Mouse (Mus musculus) liver, embryonic 13.5 days (tissue): Measurements from ENCODE around the gene Ccm2l. TPM values are rescaled to one million over a fixed set of nuclear protein-coding genes. Genes with fewer than 3 reads are reported as not detected.
A peak's percentile ranks its signal among the peaks of the same experiment; 100 is the strongest.

ENCODE experiments used
- ATAC-seq: fragments of 200-750 bp; cut with Nextera tagmentation; 2 replicates; pipeline ENCODE4 v1.8.0; 2017; ENCODE audit warnings: low read depth, mild to moderate bottlenecking, moderate number of reproducible peaks, moderate library complexity
- DNase-seq: peaks from one replicate; pipeline ENCODE4 v3.0.0; 2022
- H3K27ac ChIP-seq: fragments of 300-500 bp; sonication (generic); 2 replicates; pipeline ENCODE4 v1.5.1; 2015; ENCODE audit warnings: moderate library complexity, mild to moderate bottlenecking, inconsistent platforms
- H3K27me3 ChIP-seq: fragments of 300-500 bp; sonication (generic); 2 replicates; pipeline ENCODE4 v1.6.1; 2015; ENCODE audit warnings: mild to moderate bottlenecking, inconsistent platforms
- H3K36me3 ChIP-seq: fragments of 300-500 bp; sonication (generic); 2 replicates; pipeline ENCODE4 v1.6.1; 2015; ENCODE audit warnings: mild to moderate bottlenecking, inconsistent platforms
- H3K4me1 ChIP-seq: fragments of 300-500 bp; sonication (generic); replicated peaks from 2 replicates; pipeline ENCODE4 v1.6.1; 2015; ENCODE audit warnings: inconsistent platforms
- H3K4me2 ChIP-seq: fragments of 300-500 bp; sonication (generic); 2 replicates; pipeline ENCODE4 v1.6.1; 2015; ENCODE audit warnings: inconsistent platforms, mild to moderate bottlenecking, moderate library complexity
- H3K4me3 ChIP-seq: fragments of 300-500 bp; sonication (generic); replicated peaks from 2 replicates; pipeline ENCODE4 v1.5.1; 2015; ENCODE audit warnings: mild to moderate bottlenecking, inconsistent platforms
- H3K9ac ChIP-seq: fragments of 300-500 bp; sonication (generic); 2 replicates; pipeline ENCODE4 v1.6.1; 2015; ENCODE audit warnings: mild to moderate bottlenecking, inconsistent platforms
- H3K9me3 ChIP-seq: fragments of 300-500 bp; sonication (generic); replicated peaks from 2 replicates; pipeline ENCODE4 v1.6.1; 2016; ENCODE audit warnings: inconsistent platforms
- WGBS: fragments of 180-500 bp; shearing (Covaris S2); methylation state at CpG from one replicate; pipeline ENCODE4 v1.1.7; 2015; ENCODE audit not compliant: insufficient replicate concordance; 5-methylcytosine and 5-hydroxymethylcytosine counted together
- polyA plus RNA-seq: library from polyadenylated mRNA; unstranded; fragments of >200 nt; fragmentation: Nextera tagmentation; extraction: Ambion mirVana; gene quantifications from 2 replicates; pipeline ENCODE4 v1.2.1, GENCODE M21; 2015

Ccm2l gene
- polyA plus RNA-seq, 1 experiment from 2014 or later: 0.83 TPM

- Histone ChIP-seq H3K36me3 (no peaks in the 10 kb centered on the region), H3K9ac (no peak overlapping the region), H3K27me3 (peaks cover 73% of the 10 kb centered on the region), H3K27ac (no peak overlapping the region), H3K4me1 (peaks cover 9% of the 10 kb centered on the region), H3K9me3 (no peaks in the 10 kb centered on the region), H3K4me3 (no peak overlapping the region), H3K4me2 (no peak overlapping the region)
- ATAC-seq (no peak), DNase-seq (no peak)
- 60% methylated on average over 5 of the region's 5 CpGs for WGBS
Measured at GRCm38 (mm10) chr2:153033545-153034230, 32.1 kb upstream of the Ccm2l start.

- DNase-seq (no peak), ATAC-seq (no peak)
- no peaks in the 10 kb centered on the region for H3K9me3 ChIP-seq
- no peak overlapping the region for H3K4me2 ChIP-seq
- 0% methylated on average over 2 of the region's 2 CpGs for WGBS
- H3K4me3 ChIP-seq: no peak overlapping the region
- H3K36me3 ChIP-seq: no peaks in the 10 kb centered on the region
- peaks cover 6% of the 10 kb centered on the region for H3K4me1 ChIP-seq
- no peak overlapping the region for H3K27ac ChIP-seq
- peaks cover 43% of the 10 kb centered on the region for H3K27me3 ChIP-seq
- no peak overlapping the region for H3K9ac ChIP-seq
Measured at GRCm38 (mm10) chr2:153036690-153037089, 29.1 kb upstream of the Ccm2l start.

GRCm38 (mm10) chr2:153043886-153044285 lies 21.9 kb upstream of the Ccm2l start:
- ATAC-seq: no peak
- Histone ChIP-seq H3K4me2 (no peak overlapping the region), H3K4me1 (no peaks in the 10 kb centered on the region), H3K36me3 (no peaks in the 10 kb centered on the region), H3K27ac (no peak overlapping the region), H3K9me3 (no peaks in the 10 kb centered on the region), H3K27me3 (no peaks in the 10 kb centered on the region), H3K9ac (no peak overlapping the region), H3K4me3 (no peak overlapping the region)
- DNase-seq: no peak
- 60% methylated on average over 3 of the region's 3 CpGs for WGBS

DNA sequence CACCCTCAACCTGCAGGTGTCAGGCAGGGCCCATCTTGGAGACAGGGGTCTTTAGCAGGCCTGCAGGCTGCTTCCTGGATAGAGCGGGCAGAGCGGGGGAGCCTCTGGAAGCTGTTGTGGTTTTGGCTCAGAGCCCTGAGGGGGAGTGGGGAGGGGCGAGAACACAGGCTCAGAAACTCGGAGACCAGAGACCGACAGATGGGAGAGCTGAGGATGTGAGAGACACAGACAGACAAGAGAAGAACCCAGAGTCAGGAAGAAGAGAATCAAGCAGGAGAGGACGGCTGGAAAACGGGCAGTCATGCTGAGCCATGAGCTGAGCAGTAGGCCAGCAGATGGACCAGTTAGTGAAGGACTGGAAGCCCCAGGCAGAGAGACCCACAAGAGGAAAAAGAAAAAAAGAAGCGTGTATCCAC lies 19.9 kb upstream of the Ccm2l start:
- Histone ChIP-seq H3K4me3 (no peak overlapping the region), H3K27me3 (0 out of 2 replicates have a peak, but pooled peaks cover 2% of the 10 kb centered on the region), H3K4me1 (no peaks in the 10 kb centered on the region), H3K36me3 (no peaks in the 10 kb centered on the region), H3K4me2 (no peak overlapping the region), H3K9ac (no peak overlapping the region), H3K27ac (no peak overlapping the region), H3K9me3 (no peaks in the 10 kb centered on the region)
- ATAC-seq (no peak), DNase-seq (no peak)
- WGBS: 8% methylated on average over 8 of the region's 8 CpGs

DNA sequence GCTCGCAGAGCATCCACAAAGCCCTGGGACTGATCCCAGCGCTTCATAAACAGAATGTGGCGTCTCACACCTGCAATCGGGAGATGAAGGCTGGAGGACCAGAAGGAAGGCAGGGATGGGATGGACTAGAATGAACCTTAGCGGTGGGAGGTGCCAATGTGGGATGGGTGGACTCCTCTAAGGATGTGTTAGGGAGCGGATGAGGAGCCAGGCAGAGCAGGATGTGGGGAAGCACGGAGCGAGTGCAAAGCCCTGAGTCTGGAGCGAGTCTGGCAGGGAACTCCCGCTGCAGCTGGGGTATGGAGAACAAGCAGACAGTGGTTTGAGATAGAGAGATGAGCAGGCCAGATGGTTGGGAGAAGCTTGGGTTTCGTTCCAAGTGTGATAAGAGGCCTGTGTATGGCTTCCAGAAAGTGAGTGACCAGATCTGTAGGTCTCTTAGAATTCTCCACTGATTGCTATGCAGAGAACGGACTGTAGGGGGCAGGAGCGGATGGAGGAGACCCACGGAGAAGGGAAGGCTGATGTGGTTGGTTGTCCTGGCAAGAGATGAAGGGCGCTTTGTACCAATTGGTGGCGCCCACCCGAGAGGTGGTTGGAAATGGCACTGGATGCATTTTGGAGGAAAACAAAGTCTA lies 17.8 kb upstream of the Ccm2l start:
- 38% methylated on average over 17 of the region's 17 CpGs for WGBS
- no peak for ATAC-seq
- peak; percentile 12 for DNase-seq
- Histone ChIP-seq H3K4me3 (no peak overlapping the region), H3K9me3 (no peaks in the 10 kb centered on the region), H3K27me3 (peaks cover 22% of the 10 kb centered on the region), H3K9ac (no peak overlapping the region), H3K4me2 (no peak overlapping the region), H3K4me1 (0 out of 2 replicates have a peak, but pooled peaks cover 3% of the 10 kb centered on the region), H3K27ac (no peak overlapping the region), H3K36me3 (no peaks in the 10 kb centered on the region)

- DNase-seq: no peak
- Histone ChIP-seq H3K9me3 (no peaks in the 10 kb centered on the region), H3K27me3 (peaks cover 35% of the 10 kb centered on the region), H3K27ac (no peak overlapping the region), H3K9ac (no peak overlapping the region), H3K4me1 (0 out of 2 replicates have a peak, but pooled peaks cover 3% of the 10 kb centered on the region), H3K4me2 (no peak overlapping the region), H3K36me3 (no peaks in the 10 kb centered on the region), H3K4me3 (no peak overlapping the region)
- 55% methylated on average over 9 of the region's 9 CpGs for WGBS
- no peak for ATAC-seq
Measured at GRCm38 (mm10) chr2:153049288-153049996, 16.3 kb upstream of the Ccm2l start.

- 65% methylated on average over 4 of the region's 4 CpGs for WGBS
- ATAC-seq: no peak
- peaks cover 38% of the 10 kb centered on the region for H3K27me3 ChIP-seq
Measured at GRCm38 (mm10) chr2:153049997-153050358, 15.8 kb upstream of the Ccm2l start.

GRCm38 (mm10) chr2:153051095-153051494 lies 14.7 kb upstream of the Ccm2l start:
- H3K27me3 ChIP-seq: peaks cover 38% of the 10 kb centered on the region
- no peaks in the 10 kb centered on the region for H3K9me3 ChIP-seq
- DNase-seq (no peak), ATAC-seq (no peak)
- no peak overlapping the region for H3K9ac ChIP-seq
- no peak overlapping the region for H3K4me2 ChIP-seq
- WGBS: 58% methylated on average over 6 of the region's 6 CpGs
- no peaks in the 10 kb centered on the region for H3K36me3 ChIP-seq
- H3K4me3 ChIP-seq: no peak overlapping the region
- 0 out of 2 replicates have a peak, but pooled peaks cover 3% of the 10 kb centered on the region for H3K4me1 ChIP-seq
- H3K27ac ChIP-seq: no peak overlapping the region

More at GRCm38 (mm10) chr2:153049997-153050358, 15.8 kb upstream of the Ccm2l start:
- Histone ChIP-seq H3K9ac (no peak overlapping the region), H3K4me1 (0 out of 2 replicates have a peak, but pooled peaks cover 3% of the 10 kb centered on the region), H3K9me3 (no peaks in the 10 kb centered on the region), H3K4me2 (no peak overlapping the region), H3K4me3 (no peak overlapping the region), H3K27ac (no peak overlapping the region), H3K36me3 (no peaks in the 10 kb centered on the region)
- DNase-seq: no peak

DNA sequence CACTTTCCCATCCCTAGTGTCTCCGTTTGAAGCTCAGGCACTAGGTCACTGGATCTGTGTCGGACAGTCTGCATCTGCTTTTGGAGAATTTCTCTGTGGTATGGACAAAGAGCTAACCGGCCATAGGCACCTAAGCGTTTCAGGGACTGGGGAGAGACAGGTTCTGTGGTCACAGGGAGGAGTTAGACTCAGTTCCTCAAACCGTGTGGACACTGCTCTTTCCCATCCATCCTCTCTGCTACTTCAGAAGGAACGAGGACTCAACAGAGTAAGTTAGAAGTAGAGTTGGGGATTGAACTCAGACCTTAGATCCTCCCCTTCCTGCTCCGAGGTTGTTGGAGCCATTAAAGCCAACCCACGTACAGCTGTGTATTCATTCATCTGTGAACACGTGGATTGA lies 14.2 kb upstream of the Ccm2l start:
- H3K9ac ChIP-seq: no peak overlapping the region
- H3K4me1 ChIP-seq: 0 out of 2 replicates have a peak, but pooled peaks cover 3% of the 10 kb centered on the region
- H3K9me3 ChIP-seq: no peaks in the 10 kb centered on the region
- no peak for DNase-seq
- WGBS: 34% methylated on average over 9 of the region's 9 CpGs
- peaks cover 38% of the 10 kb centered on the region for H3K27me3 ChIP-seq
- H3K4me2 ChIP-seq: no peak overlapping the region
- no peak for ATAC-seq
- no peak overlapping the region for H3K4me3 ChIP-seq
- H3K36me3 ChIP-seq: no peaks in the 10 kb centered on the region
- H3K27ac ChIP-seq: no peak overlapping the region

- Histone ChIP-seq H3K9me3 (no peaks in the 10 kb centered on the region), H3K27me3 (peaks cover 38% of the 10 kb centered on the region), H3K4me3 (no peak overlapping the region), H3K4me2 (no peak overlapping the region), H3K4me1 (0 out of 2 replicates have a peak, but pooled peaks cover 3% of the 10 kb centered on the region), H3K36me3 (no peaks in the 10 kb centered on the region), H3K27ac (no peak overlapping the region), H3K9ac (no peak overlapping the region)
- ATAC-seq: no peak
- DNase-seq: no peak
- WGBS: 6% methylated on average over 30 of the region's 30 CpGs
Measured at GRCm38 (mm10) chr2:153052700-153053351, 12.9 kb upstream of the Ccm2l start.

DNA sequence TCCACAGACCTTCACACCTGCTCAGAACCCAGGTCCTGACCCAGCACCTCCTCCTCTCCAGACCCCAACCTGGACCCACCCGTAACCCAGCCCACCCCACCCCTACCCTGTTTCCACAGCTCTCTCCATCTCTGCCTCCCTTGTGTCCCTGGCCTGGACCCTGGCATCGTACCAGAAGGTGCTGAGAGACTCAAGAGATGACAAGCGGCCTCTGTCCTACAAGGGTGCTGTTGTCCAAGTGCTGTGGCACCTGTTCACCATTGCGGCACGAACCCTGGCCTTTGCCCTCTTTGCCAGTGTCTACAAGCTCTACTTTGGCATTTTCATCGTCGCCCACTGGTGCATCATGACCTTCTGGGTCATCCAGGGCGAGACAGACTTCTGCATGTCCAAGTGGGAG lies 11.9 kb upstream of the Ccm2l start:
- 69% methylated on average over 8 of the region's 8 CpGs for WGBS
- peaks cover 38% of the 10 kb centered on the region for H3K27me3 ChIP-seq
- 0 out of 2 replicates have a peak, but pooled peaks cover 3% of the 10 kb centered on the region for H3K4me1 ChIP-seq

More for the DNA sequence above, 11.9 kb upstream of the Ccm2l start:
- Histone ChIP-seq H3K9me3 (no peaks in the 10 kb centered on the region), H3K9ac (no peak overlapping the region), H3K4me3 (no peak overlapping the region), H3K27ac (no peak overlapping the region), H3K36me3 (no peaks in the 10 kb centered on the region), H3K4me2 (no peak overlapping the region)
- no peak for ATAC-seq
- no peak for DNase-seq
